Mouse (Mus musculus): ENCODE measurements around the gene Gm20594.

Gm20594 gene

DNA sequence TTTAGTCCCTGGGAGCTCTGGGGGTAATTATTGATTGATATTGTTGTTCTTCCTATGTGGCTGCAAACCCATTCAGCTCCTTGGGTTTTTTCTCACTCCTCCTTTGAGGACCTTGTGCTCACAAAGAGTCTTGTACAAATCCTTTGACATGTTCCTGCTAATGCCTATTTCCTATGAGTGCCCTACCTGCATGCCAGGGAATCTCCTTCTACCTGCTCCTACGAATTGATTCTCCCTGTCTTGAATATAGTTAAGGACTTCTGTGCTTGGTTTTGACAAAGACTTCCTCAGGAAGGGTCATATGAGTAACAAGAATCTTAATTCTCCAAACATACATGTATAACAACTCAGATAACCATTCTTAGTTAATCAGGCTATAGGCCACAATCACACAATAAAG is at the start of gene Gm20594:
TSS of gene Gm20594 (plus strand) at position 301 of the 400 bp plus-strand sequence.
- no peak for DNase-seq (ENCODE audit: low read depth, low spot score)

DNA sequence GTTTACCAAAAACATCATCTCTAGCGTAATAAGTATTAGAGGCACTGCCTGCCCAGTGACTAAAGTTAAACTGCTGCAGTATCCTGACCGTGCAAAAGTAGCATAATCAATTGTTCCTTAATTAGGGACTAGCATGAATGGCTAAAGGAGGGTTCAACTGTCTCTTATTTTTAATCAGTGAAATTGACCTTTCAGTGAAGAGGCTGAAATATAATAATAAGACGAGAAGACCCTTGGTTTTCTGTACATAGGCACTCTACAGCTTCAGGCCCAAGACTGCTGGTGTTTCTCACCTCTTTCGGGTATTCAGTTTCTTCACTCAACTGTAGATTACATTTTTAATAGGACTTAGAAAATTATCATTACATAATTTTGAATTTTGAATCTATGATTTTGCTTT is 398 bp downstream of the Gm20594 start:
- no peak for DNase-seq (ENCODE audit: low read depth, low spot score)

DNA sequence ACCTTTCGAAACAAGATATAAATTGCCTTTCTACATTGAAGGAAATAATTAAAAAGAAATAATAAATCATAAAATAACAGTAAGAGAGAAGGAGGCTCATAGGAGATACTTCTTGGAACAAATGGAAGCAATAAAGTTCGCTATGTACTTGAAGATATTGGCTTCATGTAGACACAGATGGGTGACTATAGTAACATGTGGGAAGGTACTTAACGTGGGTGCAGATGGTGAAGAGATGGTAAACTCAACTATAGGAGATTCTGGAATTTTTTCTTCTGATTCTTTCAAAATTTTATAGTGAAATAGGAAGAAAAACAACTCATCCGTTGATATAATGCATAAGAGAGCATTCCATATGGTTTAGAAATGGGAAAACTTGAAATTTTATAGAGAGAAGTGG is 16.1 kb downstream of the Gm20594 start:
- DNase-seq (ENCODE audit: low read depth, low spot score) = no peak

DNA sequence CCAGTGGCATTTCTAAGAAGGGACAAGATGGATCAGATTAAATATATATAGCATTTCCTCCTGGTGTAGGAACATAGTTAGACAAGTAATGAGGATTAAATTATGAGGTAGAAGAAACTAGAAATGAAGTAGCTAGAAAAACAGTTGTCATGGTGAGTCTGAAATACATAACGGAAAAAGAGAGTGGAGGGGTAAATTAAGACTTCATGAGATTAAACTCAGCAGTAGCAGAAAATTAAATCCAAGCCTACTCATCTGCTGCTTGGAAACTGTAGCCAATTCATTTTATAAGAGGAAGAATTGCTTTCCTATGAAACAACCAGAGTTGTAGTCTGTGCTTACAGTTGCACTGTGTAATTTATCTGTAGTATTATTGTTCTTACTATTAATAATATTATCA is 29.1 kb downstream of the Gm20594 start:
- DNase-seq (ENCODE audit: low read depth, low spot score) = no peak

Measured in retina, adult 2 months (tissue).